Mouse (Mus musculus) midbrain, postnatal 0 days (tissue): ENCODE results near the gene Mill2. TPM values are rescaled to one million over a fixed set of nuclear protein-coding genes. Genes with fewer than 3 reads are reported as not detected.

Experiments used
- ATAC-seq: fragments of 200-750 bp; cut with Nextera tagmentation; 2 replicates; pipeline ENCODE4 v1.8.0; 2017; ENCODE audit warnings: moderate number of reproducible peaks, mild to moderate bottlenecking, moderate TSS enrichment, moderate library complexity; ENCODE audit not compliant: low FRiP score
- DNase-seq: peaks from one replicate; pipeline ENCODE4 v3.0.0-alpha.2; 2015; ENCODE audit warnings: low spot score
- H3K27ac ChIP-seq: fragments of 300-500 bp; sonication (generic); 2 replicates; pipeline ENCODE4 v1.5.1; 2014; ENCODE audit warnings: low read depth, mild to moderate bottlenecking, low read length, mixed read lengths
- H3K27me3 ChIP-seq: fragments of 300-500 bp; sonication (generic); 2 replicates; pipeline ENCODE4 v1.6.1; 2014; ENCODE audit warnings: low read length, control low read depth, mixed read lengths; ENCODE audit not compliant: insufficient read depth
- H3K36me3 ChIP-seq: fragments of 300-500 bp; sonication (generic); 2 replicates; pipeline ENCODE4 v1.6.1; 2014; ENCODE audit warnings: low read length, control low read depth, mixed read lengths; ENCODE audit not compliant: insufficient read depth
- H3K4me1 ChIP-seq: fragments of 300-500 bp; sonication (generic); 2 replicates; pipeline ENCODE4 v1.6.1; 2014; ENCODE audit warnings: mild to moderate bottlenecking, control low read depth, antibody characterized with exemption, low read length, mixed read lengths; ENCODE audit not compliant: insufficient read depth
- H3K4me2 ChIP-seq: fragments of 300-500 bp; sonication (generic); 2 replicates; pipeline ENCODE4 v1.6.1; 2014; ENCODE audit warnings: low read depth, mild to moderate bottlenecking, low read length, mixed read lengths; ENCODE audit not compliant: poor library complexity, severe bottlenecking
- H3K4me3 ChIP-seq: fragments of 300-500 bp; sonication (generic); 2 replicates; pipeline ENCODE4 v1.5.1; 2014; ENCODE audit warnings: low read depth, mild to moderate bottlenecking, low read length, moderate library complexity
- H3K9ac ChIP-seq: fragments of 300-500 bp; sonication (generic); replicated peaks from 2 replicates; pipeline ENCODE4 v1.6.1; 2014; ENCODE audit warnings: mild to moderate bottlenecking, low read length, moderate library complexity, mixed read lengths; ENCODE audit not compliant: poor library complexity, severe bottlenecking
- H3K9me3 ChIP-seq: fragments of 300-500 bp; sonication (generic); 2 replicates; pipeline ENCODE4 v1.6.1; 2016; ENCODE audit warnings: low read length, control low read depth
- CTCF ChIP-seq: IDR thresholded peaks from 2 replicates; pipeline ENCODE4 v1.5.1; 2016; ENCODE audit warnings: antibody characterized with exemption, mild to moderate bottlenecking
- WGBS: fragments of 180-500 bp; shearing (Covaris S2); extraction: QIAGEN DNeasy Blood & Tissue Kit; methylation state at CpG from one replicate; pipeline ENCODE4 v1.1.7; 2014; 5-methylcytosine and 5-hydroxymethylcytosine counted together
- polyA plus RNA-seq: library from polyadenylated mRNA; unstranded; fragments of >200 nt; fragmentation: Nextera tagmentation; extraction: Ambion mirVana; gene quantifications from 2 replicates; pipeline ENCODE4 v1.2.1, GENCODE M21; 2015
- total RNA-seq: library from RNA; depleted of rRNA; stranded (reverse); fragments of >200 nt; gene quantifications from 2 replicates; pipeline ENCODE4 v1.2.3, GENCODE M21; 2014

Gene Mill2
- total and polyA plus RNA-seq, 2 experiments from 2014 or later = 0.64 to 3.3 TPM

- Histone ChIP-seq H3K27ac (no peak within 1 kb of the TSS), H3K36me3 (no peaks in the 10 kb centered on the region), H3K27me3 (no peaks in the 10 kb centered on the region), H3K4me3 (no peak within 1 kb of the TSS), H3K4me2 (no peak within 1 kb of the TSS), H3K9ac (no peak within 1 kb of the TSS), H3K9me3 (no peaks in the 10 kb centered on the region), H3K4me1 (no peaks in the 10 kb centered on the region)
- WGBS = 80% methylated on average over 3 of the region's 3 CpGs
- no peak for TF ChIP-seq CTCF
- DNase-seq (no peak), ATAC-seq (no peak)
These were observed 18.3 kb upstream of the Mill2 start, which contains the start of gene Psg17 for GRCm38 (mm10) chr7:18821507-18821906. Psg17 (minus strand) TSS chr7:18821607.

DNA sequence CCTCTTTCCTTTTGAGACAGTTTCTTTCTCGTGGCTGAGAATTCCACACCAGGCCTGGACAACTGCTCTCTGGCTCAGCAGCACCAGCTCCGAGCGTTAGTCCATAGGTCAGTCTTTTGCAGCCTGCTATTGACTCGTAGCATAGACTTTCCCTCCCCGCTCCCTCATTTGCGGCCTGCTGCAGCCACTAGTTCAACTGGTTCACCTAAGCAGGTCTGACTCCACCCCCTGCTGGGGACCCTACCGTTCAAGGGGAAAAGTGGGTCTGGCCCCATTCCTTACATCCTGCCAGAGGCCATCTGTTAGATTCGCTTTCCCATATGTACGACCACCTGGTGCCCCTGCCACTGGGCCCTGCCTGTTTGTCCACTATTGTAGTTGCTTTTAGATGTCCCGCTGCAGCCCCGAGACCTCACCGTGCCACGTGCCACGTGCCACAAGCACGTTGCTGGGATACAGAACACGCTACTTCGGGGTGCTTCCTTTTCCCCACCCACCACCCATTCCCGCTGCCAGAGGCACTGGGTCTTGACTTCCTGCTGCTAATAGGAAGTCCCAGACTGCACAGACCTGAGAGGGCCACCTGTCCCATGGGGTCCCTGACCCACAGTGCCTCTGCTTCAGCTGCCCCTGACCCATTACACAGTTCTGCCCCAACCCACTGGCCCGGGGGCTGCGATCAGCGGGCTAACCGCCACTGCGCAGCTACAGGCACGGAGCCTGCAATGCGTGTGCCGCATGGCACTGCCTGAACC lies 11.8 kb upstream of the Mill2 start:
- Histone ChIP-seq H3K4me1 (no peaks in the 10 kb centered on the region), H3K36me3 (no peaks in the 10 kb centered on the region), H3K27me3 (no peaks in the 10 kb centered on the region), H3K27ac (no peak overlapping the region), H3K4me3 (no peak overlapping the region), H3K9me3 (no peaks in the 10 kb centered on the region), H3K4me2 (no peak overlapping the region), H3K9ac (no peak overlapping the region)
- WGBS = 64% methylated on average over 26 of the region's 26 CpGs
- TF ChIP-seq CTCF = no peak
- ATAC-seq (no peak), DNase-seq (no peak)

- Histone ChIP-seq H3K27me3 (no peaks in the 10 kb centered on the region), H3K4me2 (no peak overlapping the region), H3K4me1 (no peaks in the 10 kb centered on the region), H3K36me3 (no peaks in the 10 kb centered on the region), H3K27ac (no peak overlapping the region), H3K9me3 (no peaks in the 10 kb centered on the region), H3K4me3 (no peak overlapping the region), H3K9ac (no peak overlapping the region)
- peak; percentile 56 for TF ChIP-seq CTCF
- peak; percentile 41 for DNase-seq
- 62% methylated on average over 9 of the region's 9 CpGs for WGBS
- ATAC-seq = no peak
These were observed 11.2 kb upstream of the Mill2 start for GRCm38 (mm10) chr7:18828592-18828991.

DNA sequence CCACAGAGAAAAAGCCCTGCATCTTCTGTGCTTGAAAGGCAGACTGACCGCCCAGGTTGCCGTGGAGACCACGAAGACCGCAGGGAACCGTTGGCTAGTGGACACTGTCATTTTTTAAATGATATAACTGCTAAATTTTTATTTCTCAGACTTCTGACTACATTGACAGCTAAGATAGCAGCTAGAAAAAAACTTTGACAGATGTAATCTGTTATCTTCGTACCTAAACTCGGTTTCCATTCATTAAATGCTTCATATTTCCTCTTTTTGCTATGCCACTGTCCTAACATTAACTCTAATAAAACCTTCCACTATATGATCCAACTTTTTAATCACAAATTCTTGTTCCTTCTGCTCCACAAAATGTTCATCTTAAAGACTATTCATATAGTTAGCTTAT lies 10.2 kb upstream of the Mill2 start:
- ATAC-seq (no peak), DNase-seq (no peak)
- H3K36me3 ChIP-seq = no peaks in the 10 kb centered on the region
- H3K4me3 ChIP-seq = no peak overlapping the region
- H3K4me2 ChIP-seq = no peak overlapping the region
- H3K9ac ChIP-seq = no peak overlapping the region
- TF ChIP-seq CTCF = no peak
- H3K4me1 ChIP-seq = no peaks in the 10 kb centered on the region
- H3K9me3 ChIP-seq = no peaks in the 10 kb centered on the region
- no peaks in the 10 kb centered on the region for H3K27me3 ChIP-seq
- 70% methylated on average over 7 of the region's 7 CpGs for WGBS
- no peak overlapping the region for H3K27ac ChIP-seq

- Histone ChIP-seq H3K4me3 (no peak overlapping the region), H3K9me3 (no peaks in the 10 kb centered on the region), H3K4me2 (no peak overlapping the region), H3K9ac (no peak overlapping the region), H3K27ac (no peak overlapping the region), H3K36me3 (no peaks in the 10 kb centered on the region), H3K4me1 (no peaks in the 10 kb centered on the region), H3K27me3 (no peaks in the 10 kb centered on the region)
- DNase-seq (no peak), ATAC-seq (no peak)
- no peak for TF ChIP-seq CTCF
- WGBS = 51% methylated on average over 13 of the region's 13 CpGs
These were observed 7.5 kb upstream of the Mill2 start for GRCm38 (mm10) chr7:18832298-18832697.

GRCm38 (mm10) chr7:18840386-18841173 lies 814 bp downstream of the Mill2 start:
- Histone ChIP-seq H3K4me1 (no peaks in the 10 kb centered on the region), H3K4me3 (peak overlapping the region; percentile 36), H3K36me3 (no peaks in the 10 kb centered on the region), H3K27me3 (no peaks in the 10 kb centered on the region), H3K9me3 (no peaks in the 10 kb centered on the region), H3K4me2 (peak overlapping the region; percentile 66), H3K27ac (peak overlapping the region; percentile 68), H3K9ac (peak overlapping the region; percentile 68)
- DNase-seq = peak; percentile 65
- no peak for TF ChIP-seq CTCF
- WGBS = 4% methylated on average over 11 of the region's 17 CpGs
- ATAC-seq = peak; percentile 84
